Mouse (Mus musculus): Measurements from ENCODE around the gene Abcb4.

DNA sequence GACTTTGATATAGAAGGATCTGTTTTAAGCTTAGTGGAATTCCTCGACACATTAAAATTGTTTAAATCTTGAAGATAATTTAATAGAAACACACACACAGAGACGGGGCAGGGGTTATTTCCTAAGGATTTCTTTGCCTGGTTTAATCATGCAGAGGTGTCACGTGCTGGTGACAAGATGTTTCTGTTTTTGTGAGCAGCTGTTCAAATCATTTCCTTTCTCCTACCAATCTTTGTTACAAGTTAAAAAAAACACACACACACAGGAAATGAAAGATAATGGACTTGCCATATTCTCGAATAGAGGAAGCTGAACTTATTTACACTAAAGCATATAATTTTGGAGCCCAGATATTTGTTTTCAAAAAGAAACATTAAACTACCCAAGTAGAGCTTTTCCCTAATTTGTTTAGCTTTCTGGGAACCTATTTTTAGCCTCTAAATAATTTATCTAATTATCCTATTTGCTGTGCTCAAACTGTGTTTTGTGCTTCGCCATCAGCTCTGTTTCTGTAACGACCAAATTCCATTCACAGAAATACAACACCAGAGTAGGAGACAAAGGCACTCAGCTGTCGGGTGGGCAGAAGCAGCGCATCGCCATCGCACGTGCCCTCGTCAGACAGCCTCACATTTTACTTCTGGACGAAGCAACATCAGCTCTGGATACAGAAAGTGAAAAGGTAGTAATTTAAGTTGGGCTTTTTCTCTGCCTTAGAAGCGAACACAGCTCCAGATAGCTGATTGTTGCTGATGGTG lies 29.8 kb upstream of the Abcb4 start:
- TF ChIP-seq ZC3H11A (IDR thresholded peaks at IDR 0.05; ENCODE audit: borderline replicate concordance, low read depth, low read length) (no peak), MAFK (IDR thresholded peaks at IDR 0.05; ENCODE audit: insufficient read depth, low read depth, low read length) (no peak), HCFC1 (IDR thresholded peaks at IDR 0.05; ENCODE audit: borderline replicate concordance, insufficient read depth, low read length) (no peak), ZNF384 (IDR thresholded peaks at IDR 0.05; ENCODE audit: low read depth, low read length) (no peak), CHD2 (IDR thresholded peaks at IDR 0.05; ENCODE audit: low read depth, low read length) (no peak)
